ENCODE assay signal across 13 mouse cellular contexts in genomic region chr6:118167013-118167412, GRCm38 (mm10). TPM values are rescaled to one million over a fixed set of nuclear protein-coding genes. Genes with fewer than 3 reads are reported as not detected.
DNase-seq lines count a peak whose midpoint lies in the region; ATAC-seq and TF ChIP-seq lines count a peak whose summit lies in the region.
"Had no signal": no experiment of that assay in that cellular context is flagged by ENCODE, and none has a peak within 500 bp of the region (broad histone marks: within the 10 kb centered on the region; RNA-seq: fewer than 3 reads in every experiment).

No protein-coding gene starts in this region.

- H3K4me1 ChIP-seq in MEL (ENCODE audit: control insufficient read depth in 1 of 2, insufficient read depth in 2 of 2, low read length in 2 of 2), result no peaks in the 10 kb centered on the region
- peaks cover 7% of the 10 kb centered on the region; the same call in 1 of the 2 replicates for H3K4me1 ChIP-seq in liver, embryonic 12.5 days
- no peaks in the 10 kb centered on the region for H3K4me1 ChIP-seq in hindbrain, embryonic 14.5 days (replicated peaks; ENCODE audit: control insufficient read depth, insufficient read depth, low read length)
- H3K4me1 ChIP-seq: limb, embryonic 15.5 days; midbrain, embryonic 12.5 days had no signal

- no peak for TF ChIP-seq CTCF in MEL (IDR thresholded peaks at IDR 0.05 in 2 of 3, conservative IDR thresholded peaks at IDR 0.05 in 1 of 3; ENCODE audit: control insufficient read depth in 1 of 3, insufficient read depth in 1 of 3, low read depth in 2 of 3, low read length in 3 of 3, poor library complexity in 1 of 3, severe bottlenecking in 1 of 3)

- H3K9me3 ChIP-seq in MEL (replicated peaks; ENCODE audit: insufficient read depth, low read length), result no peaks in the 10 kb centered on the region
- H3K9me3 ChIP-seq in liver, embryonic 12.5 days (replicated peaks), result no peaks in the 10 kb centered on the region
- H3K9me3 ChIP-seq in hindbrain, embryonic 14.5 days (ENCODE audit: control insufficient read depth, low read length), result no peaks in the 10 kb centered on the region
- H3K9me3 ChIP-seq: limb, embryonic 15.5 days; midbrain, embryonic 12.5 days had no signal

- no peak overlapping the region for H3K4me3 ChIP-seq in MEL (ENCODE audit: control insufficient read depth in 1 of 2, insufficient read depth in 1 of 2, low read depth in 2 of 2, low read length in 2 of 2)
- H3K4me3 ChIP-seq in liver, embryonic 12.5 days, result no peak overlapping the region
- no peak overlapping the region for H3K4me3 ChIP-seq in hindbrain, embryonic 14.5 days (replicated peaks; ENCODE audit: low read length)
- H3K4me3 ChIP-seq: erythroblast, embryonic 14.5 days; limb, embryonic 15.5 days; midbrain, embryonic 12.5 days had no signal

- H3K79me2 ChIP-seq in MEL (ENCODE audit: control insufficient read depth, insufficient read depth, low read length, poor library complexity), result no peaks in the 10 kb centered on the region

- H3K36me3 ChIP-seq in MEL (ENCODE audit: control insufficient read depth in 1 of 2, insufficient read depth in 2 of 2, low read length in 2 of 2), result no peaks in the 10 kb centered on the region
- H3K36me3 ChIP-seq in liver, embryonic 12.5 days, result no peaks in the 10 kb centered on the region
- H3K36me3 ChIP-seq in splenic B cell, adult 2 months (ENCODE audit: control insufficient read depth, insufficient read depth, low read length, poor library complexity, severe bottlenecking), result no peaks in the 10 kb centered on the region
- H3K36me3 ChIP-seq in hindbrain, embryonic 14.5 days (replicated peaks; ENCODE audit: control insufficient read depth, insufficient read depth), result no peaks in the 10 kb centered on the region
- H3K36me3 ChIP-seq: limb, embryonic 15.5 days; midbrain, embryonic 12.5 days had no signal

- TF ChIP-seq EP300 in MEL (IDR thresholded peaks at IDR 0.05; ENCODE audit: low read depth in 1 of 2, low read length in 2 of 2), result no peak

- DNase-seq in CD4-positive helper T cell, adult 2 months (ENCODE audit: low read depth, low spot score), result peak; percentile 91
- peak; percentile 21 for DNase-seq in MEL (ENCODE audit: low read depth, low spot score)
- peak; percentile 69 for DNase-seq in splenic B cell, adult 2 months (ENCODE audit: low read depth, low spot score)
- no peak for DNase-seq in cerebellum, adult 9-11 months
- DNase-seq in cerebellum, adult 18-20 months, result no peak
- no peak for DNase-seq in hindbrain, embryonic 14.5 days (ENCODE audit: low spot score)
- DNase-seq: adrenal gland, postnatal 10 days; cerebellum, postnatal 14 days; kidney, adult 8-10 months had no signal

- H3K4me2 ChIP-seq in liver, embryonic 12.5 days, result no peak overlapping the region
- no peak overlapping the region for H3K4me2 ChIP-seq in hindbrain, embryonic 14.5 days (replicated peaks)
- H3K4me2 ChIP-seq: limb, embryonic 15.5 days; midbrain, embryonic 12.5 days had no signal

- H3K27ac ChIP-seq in MEL (ENCODE audit: control insufficient read depth, low read depth, low read length), result no peak overlapping the region
- H3K27ac ChIP-seq in liver, embryonic 12.5 days, result no peak overlapping the region
- H3K27ac ChIP-seq in hindbrain, embryonic 14.5 days, result no peak overlapping the region
- H3K27ac ChIP-seq: limb, embryonic 15.5 days; midbrain, embryonic 12.5 days had no signal

- H3K27me3 ChIP-seq in MEL (ENCODE audit: control insufficient read depth in 1 of 2, insufficient read depth in 2 of 2, low read length in 2 of 2), result no peaks in the 10 kb centered on the region
- no peaks in the 10 kb centered on the region for H3K27me3 ChIP-seq in liver, embryonic 12.5 days (replicated peaks)
- H3K27me3 ChIP-seq in splenic B cell, adult 2 months (ENCODE audit: control insufficient read depth, insufficient read depth, low read length, poor library complexity, severe bottlenecking), result no peaks in the 10 kb centered on the region
- H3K27me3 ChIP-seq in hindbrain, embryonic 14.5 days (ENCODE audit: control insufficient read depth, insufficient read depth, low read length), result no peaks in the 10 kb centered on the region
- H3K27me3 ChIP-seq: limb, embryonic 15.5 days; midbrain, embryonic 12.5 days had no signal

- no peak for TF ChIP-seq RAD21 in MEL (IDR thresholded peaks at IDR 0.05; ENCODE audit: low read depth, low read length)

- ATAC-seq in liver, embryonic 12.5 days, result peak; percentile 60; the same call in 1 of the 2 replicates
- no peak for ATAC-seq in hindbrain, embryonic 14.5 days (ENCODE audit: low FRiP score)

- no peak for TF ChIP-seq POLR2A in MEL (IDR thresholded peaks at IDR 0.05; ENCODE audit: control insufficient read depth in 1 of 2, insufficient read depth in 1 of 2, low read depth in 1 of 2, low read length in 2 of 2, poor library complexity in 1 of 2)

- 41% methylated on average over 9 of the region's 9 CpGs for WGBS in liver, embryonic 12.5 days (ENCODE audit: insufficient replicate concordance)
- WGBS in hindbrain, embryonic 14.5 days, result 89% methylated on average over 9 of the region's 9 CpGs

- no peak overlapping the region for H3K9ac ChIP-seq in MEL (ENCODE audit: control insufficient read depth, low read depth, low read length, poor library complexity, severe bottlenecking)
- H3K9ac ChIP-seq in liver, embryonic 12.5 days, result no peak overlapping the region
- no peak overlapping the region for H3K9ac ChIP-seq in hindbrain, embryonic 14.5 days
- H3K9ac ChIP-seq: limb, embryonic 15.5 days; midbrain, embryonic 12.5 days had no signal

TF ChIP-seq in MEL, 35 proteins besides CTCF, POLR2A, EP300 and RAD21:
- no peak for TF ChIP-seq UBTF (IDR thresholded peaks at IDR 0.05; ENCODE audit: borderline replicate concordance, insufficient read depth, low read depth, low read length)
- TF ChIP-seq MAZ (IDR thresholded peaks at IDR 0.05; ENCODE audit: low read depth, low read length), result no peak
- no peak for TF ChIP-seq ZMIZ1 (IDR thresholded peaks at IDR 0.05; ENCODE audit: low read depth, low read length)
- TF ChIP-seq SMC3 (IDR thresholded peaks at IDR 0.05; ENCODE audit: low read depth, low read length), result no peak
- TF ChIP-seq CHD2 (IDR thresholded peaks at IDR 0.05; ENCODE audit: low read length), result no peak
- TF ChIP-seq CHD1 (IDR thresholded peaks at IDR 0.05; ENCODE audit: low read depth, low read length), result no peak
- TF ChIP-seq RCOR1 (IDR thresholded peaks at IDR 0.05; ENCODE audit: low read depth, low read length), result no peak
- no peak for TF ChIP-seq NRF1 (IDR thresholded peaks at IDR 0.05; ENCODE audit: insufficient read depth, low read depth, low read length, poor library complexity, severe bottlenecking)
- TF ChIP-seq GATA1 (IDR thresholded peaks at IDR 0.05; ENCODE audit: low read depth, low read length), result no peak
- TF ChIP-seq JUND (IDR thresholded peaks at IDR 0.05; ENCODE audit: low read depth, low read length), result no peak
- TF ChIP-seq KAT2A (conservative IDR thresholded peaks at IDR 0.05; ENCODE audit: low read depth, low read length), result no peak
- no peak for TF ChIP-seq TCF12 (IDR thresholded peaks at IDR 0.05; ENCODE audit: low read depth, low read length)
- no peak for TF ChIP-seq MAX (IDR thresholded peaks at IDR 0.05; ENCODE audit: low read length)
- no peak for TF ChIP-seq BHLHE40 (IDR thresholded peaks at IDR 0.05; ENCODE audit: borderline replicate concordance, low read depth, low read length)
- TF ChIP-seq MEF2A (IDR thresholded peaks at IDR 0.05; ENCODE audit: extremely low read depth, insufficient replicate concordance, low read depth, low read length, poor library complexity, severe bottlenecking), result no peak
- no peak for TF ChIP-seq USF1 (IDR thresholded peaks at IDR 0.05; ENCODE audit: low read depth, low read length)
- TF ChIP-seq E2F4 (IDR thresholded peaks at IDR 0.05; ENCODE audit: borderline replicate concordance, low read depth, low read length), result no peak
- TF ChIP-seq HCFC1 (IDR thresholded peaks at IDR 0.05; ENCODE audit: low read depth, low read length), result no peak
- TF ChIP-seq MXI1 (IDR thresholded peaks at IDR 0.05; ENCODE audit: low read depth, low read length), result no peak
- TF ChIP-seq ETS1 (IDR thresholded peaks at IDR 0.05; ENCODE audit: low read depth, low read length), result no peak

RNA-seq across cellular contexts. Expression of gene Csgalnact2, which starts 28.1 kb away (rescaled TPM):
- 22.4 and 24.5 TPM in 2 replicates for total RNA-seq in MEL (2012; rRNA removed)
- polyA plus RNA-seq in MEL (2012; ENCODE audit: insufficient read depth in 1 of 2, insufficient read length in 2 of 2, low read depth in 1 of 2, low replicate concordance in 2 of 2, missing spikeins in 1 of 2), result 100 to 1,000 TPM in 1 of 2 experiments, 10 to 100 TPM in 1; 17.5 to 119 TPM
- 9.4 and 9.6 TPM in 2 replicates for polyA plus RNA-seq in liver, embryonic 12.5 days (2016; fragmentation: Nextera tagmentation; extraction: Ambion mirVana)
- 12.7 and 13.3 TPM in 2 replicates for polyA plus RNA-seq in hindbrain, embryonic 14.5 days (2014; fragmentation: Nextera tagmentation; extraction: Ambion mirVana)

RNA-seq across cellular contexts. Expression of gene Ret, which starts 30.5 kb away (rescaled TPM):
- total RNA-seq in MEL (2012; rRNA removed), result not detected in 2 replicates
- polyA plus RNA-seq in MEL (2012; ENCODE audit: insufficient read depth in 1 of 2, insufficient read length in 2 of 2, low read depth in 1 of 2, low replicate concordance in 2 of 2, missing spikeins in 1 of 2), result not detected
- polyA plus RNA-seq in liver, embryonic 12.5 days (2016; fragmentation: Nextera tagmentation; extraction: Ambion mirVana), result 0.45 TPM in 1 of 2 replicates, not detected in the other
- 17.0 and 18.8 TPM in 2 replicates for polyA plus RNA-seq in hindbrain, embryonic 14.5 days (2014; fragmentation: Nextera tagmentation; extraction: Ambion mirVana)
- polyA plus RNA-seq: erythroblast, embryonic 14.5 days had no signal

Comparison
In these comparisons a context has a peak if more than half of its experiments do, and no peak if none do; other contexts are left out.
1. DNase-seq: peak in CD4-positive helper T cell, adult 2 months (single experiment), MEL (single experiment) and splenic B cell, adult 2 months (single experiment); none in cerebellum, adult 9-11 months (single experiment), cerebellum, adult 18-20 months (0 of 2) and hindbrain, embryonic 14.5 days (single experiment).
2. RNA of gene Ret, which starts 30.5 kb away (polyA plus RNA-seq): 17.0 to 18.8 TPM in hindbrain, embryonic 14.5 days; 0.45 TPM in liver, embryonic 12.5 days and not detected in MEL; every median in the first group is over 10 times any median in the second.